Mouse (Mus musculus): ENCODE measurements around the gene Rapgef3.

DNA sequence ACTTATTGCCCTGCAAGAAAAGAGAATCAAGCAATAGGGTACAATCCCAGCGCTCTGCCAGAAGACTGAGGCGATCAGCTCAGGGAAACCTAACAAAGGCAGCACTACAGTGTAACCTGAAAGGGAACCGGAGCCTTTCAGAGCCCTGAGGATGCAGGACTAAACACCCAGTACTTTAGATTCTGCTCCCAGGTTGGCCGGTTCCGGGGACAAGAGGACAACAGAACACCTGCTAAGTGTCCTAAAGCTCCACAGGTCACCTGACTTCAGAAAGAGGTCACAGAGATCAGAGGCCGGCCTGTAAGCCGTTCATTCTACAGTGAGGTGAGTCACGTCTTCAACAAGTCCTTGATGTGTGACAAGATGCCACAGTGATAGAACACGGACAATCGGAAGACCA lies 71.2 kb downstream of the Rapgef3 start:
- TF ChIP-seq CTCF (IDR thresholded peaks at IDR 0.05; ENCODE audit: extremely low read depth, insufficient read depth, low read length) (no peak), POLR2A (IDR thresholded peaks at IDR 0.05; ENCODE audit: extremely low read depth, insufficient read depth, low read length) (no peak)
